Mouse (Mus musculus): ENCODE data around the gene Exoc4. TPM values are rescaled to one million over a fixed set of nuclear protein-coding genes. Genes with fewer than 3 reads are reported as not detected.

Gene Exoc4
- polyA plus RNA-seq, 1 experiment from 2014 or later = 44.6 TPM

- H3K27me3 ChIP-seq (ENCODE audit: control insufficient read depth, insufficient read depth, low read length) = no peaks in the 10 kb centered on the region
- ATAC-seq (ENCODE audit: low FRiP score) = no peak
- no peak overlapping the region for H3K27ac ChIP-seq (ENCODE audit: low read depth, low read length)
- no peaks in the 10 kb centered on the region for H3K4me1 ChIP-seq (replicated peaks; ENCODE audit: control insufficient read depth, insufficient read depth, low read length)
- no peak overlapping the region for H3K4me2 ChIP-seq (replicated peaks; ENCODE audit: low read depth, low read length)
- DNase-seq (ENCODE audit: low spot score) = no peak
- no peak overlapping the region for H3K9ac ChIP-seq (ENCODE audit: low read depth, low read length)
- 75% methylated on average over 3 of the region's 3 CpGs for WGBS
- H3K36me3 ChIP-seq (ENCODE audit: control insufficient read depth, insufficient read depth, low read length) = no peaks in the 10 kb centered on the region
- no peaks in the 10 kb centered on the region for H3K9me3 ChIP-seq (ENCODE audit: control insufficient read depth, low read length)
- H3K4me3 ChIP-seq (ENCODE audit: low read depth, low read length) = no peak overlapping the region
These were observed 160.7 kb downstream of the Exoc4 start for GRCm38 (mm10) chr6:33409586-33409985.

- no peak for ATAC-seq (ENCODE audit: low FRiP score)
- Histone ChIP-seq H3K9me3 (ENCODE audit: control insufficient read depth, low read length) (no peaks in the 10 kb centered on the region), H3K27ac (ENCODE audit: low read depth, low read length) (no peak overlapping the region), H3K4me3 (ENCODE audit: low read depth, low read length) (no peak overlapping the region), H3K4me2 (replicated peaks; ENCODE audit: low read depth, low read length) (no peak overlapping the region), H3K9ac (ENCODE audit: low read depth, low read length) (no peak overlapping the region), H3K36me3 (ENCODE audit: control insufficient read depth, insufficient read depth, low read length) (no peaks in the 10 kb centered on the region), H3K4me1 (replicated peaks; ENCODE audit: control insufficient read depth, insufficient read depth, low read length) (no peaks in the 10 kb centered on the region), H3K27me3 (ENCODE audit: control insufficient read depth, insufficient read depth, low read length) (no peaks in the 10 kb centered on the region)
- DNase-seq (ENCODE audit: low spot score) = no peak
These were observed 176.1 kb downstream of the Exoc4 start for GRCm38 (mm10) chr6:33425007-33425406.

- 57% methylated on average over 4 of the region's 4 CpGs for WGBS
- DNase-seq (ENCODE audit: low spot score) (no peak), ATAC-seq (ENCODE audit: low FRiP score) (no peak)
- H3K4me2 ChIP-seq (replicated peaks; ENCODE audit: low read depth, low read length) = no peak overlapping the region
- no peaks in the 10 kb centered on the region for H3K4me1 ChIP-seq (replicated peaks; ENCODE audit: control insufficient read depth, insufficient read depth, low read length)
- H3K36me3 ChIP-seq (ENCODE audit: control insufficient read depth, insufficient read depth, low read length) = no peaks in the 10 kb centered on the region
- H3K27me3 ChIP-seq (ENCODE audit: control insufficient read depth, insufficient read depth, low read length) = no peaks in the 10 kb centered on the region
- H3K9ac ChIP-seq (ENCODE audit: low read depth, low read length) = no peak overlapping the region
- no peaks in the 10 kb centered on the region for H3K9me3 ChIP-seq (ENCODE audit: control insufficient read depth, low read length)
- H3K27ac ChIP-seq (ENCODE audit: low read depth, low read length) = no peak overlapping the region
- no peak overlapping the region for H3K4me3 ChIP-seq (ENCODE audit: low read depth, low read length)
These were observed 182.4 kb downstream of the Exoc4 start for GRCm38 (mm10) chr6:33431207-33431787.

- Histone ChIP-seq H3K4me1 (replicated peaks; ENCODE audit: control insufficient read depth, insufficient read depth, low read length) (no peaks in the 10 kb centered on the region), H3K27ac (ENCODE audit: low read depth, low read length) (no peak overlapping the region), H3K27me3 (ENCODE audit: control insufficient read depth, insufficient read depth, low read length) (no peaks in the 10 kb centered on the region), H3K4me2 (replicated peaks; ENCODE audit: low read depth, low read length) (no peak overlapping the region), H3K4me3 (ENCODE audit: low read depth, low read length) (no peak overlapping the region), H3K9ac (ENCODE audit: low read depth, low read length) (no peak overlapping the region), H3K36me3 (ENCODE audit: control insufficient read depth, insufficient read depth, low read length) (no peaks in the 10 kb centered on the region), H3K9me3 (ENCODE audit: control insufficient read depth, low read length) (no peaks in the 10 kb centered on the region)
- 84% methylated on average over 1 of the region's 1 CpGs for WGBS
- DNase-seq (ENCODE audit: low spot score) = no peak
- ATAC-seq (ENCODE audit: low FRiP score) = no peak
These were observed 191.6 kb downstream of the Exoc4 start for GRCm38 (mm10) chr6:33440508-33440907.

- no peak overlapping the region for H3K4me2 ChIP-seq (replicated peaks; ENCODE audit: low read depth, low read length)
- no peak overlapping the region for H3K27ac ChIP-seq (ENCODE audit: low read depth, low read length)
- no peaks in the 10 kb centered on the region for H3K27me3 ChIP-seq (ENCODE audit: control insufficient read depth, insufficient read depth, low read length)
- ATAC-seq (ENCODE audit: low FRiP score) (no peak), DNase-seq (ENCODE audit: low spot score) (no peak)
- no peaks in the 10 kb centered on the region for H3K9me3 ChIP-seq (ENCODE audit: control insufficient read depth, low read length)
- no peaks in the 10 kb centered on the region for H3K4me1 ChIP-seq (replicated peaks; ENCODE audit: control insufficient read depth, insufficient read depth, low read length)
- WGBS = 90% methylated on average over 2 of the region's 2 CpGs
- no peak overlapping the region for H3K4me3 ChIP-seq (ENCODE audit: low read depth, low read length)
- no peak overlapping the region for H3K9ac ChIP-seq (ENCODE audit: low read depth, low read length)
- no peaks in the 10 kb centered on the region for H3K36me3 ChIP-seq (ENCODE audit: control insufficient read depth, insufficient read depth, low read length)
These were observed 204.9 kb downstream of the Exoc4 start for GRCm38 (mm10) chr6:33453810-33454209.

- Histone ChIP-seq H3K4me3 (ENCODE audit: low read depth, low read length) (no peak overlapping the region), H3K4me1 (replicated peaks; ENCODE audit: control insufficient read depth, insufficient read depth, low read length) (no peaks in the 10 kb centered on the region), H3K27ac (ENCODE audit: low read depth, low read length) (no peak overlapping the region), H3K4me2 (replicated peaks; ENCODE audit: low read depth, low read length) (no peak overlapping the region), H3K9ac (ENCODE audit: low read depth, low read length) (no peak overlapping the region), H3K27me3 (ENCODE audit: control insufficient read depth, insufficient read depth, low read length) (no peaks in the 10 kb centered on the region), H3K9me3 (ENCODE audit: control insufficient read depth, low read length) (no peaks in the 10 kb centered on the region), H3K36me3 (ENCODE audit: control insufficient read depth, insufficient read depth, low read length) (no peaks in the 10 kb centered on the region)
- DNase-seq (ENCODE audit: low spot score) = no peak
- ATAC-seq (ENCODE audit: low FRiP score) = no peak
- WGBS = 40% methylated on average over 2 of the region's 2 CpGs
These were observed 205.5 kb downstream of the Exoc4 start for GRCm38 (mm10) chr6:33454354-33454753.

- Histone ChIP-seq H3K27me3 (ENCODE audit: control insufficient read depth, insufficient read depth, low read length) (no peaks in the 10 kb centered on the region), H3K9me3 (ENCODE audit: control insufficient read depth, low read length) (no peaks in the 10 kb centered on the region), H3K4me1 (replicated peaks; ENCODE audit: control insufficient read depth, insufficient read depth, low read length) (no peaks in the 10 kb centered on the region), H3K4me2 (replicated peaks; ENCODE audit: low read depth, low read length) (no peak overlapping the region), H3K4me3 (ENCODE audit: low read depth, low read length) (no peak overlapping the region), H3K9ac (ENCODE audit: low read depth, low read length) (no peak overlapping the region), H3K36me3 (ENCODE audit: control insufficient read depth, insufficient read depth, low read length) (no peaks in the 10 kb centered on the region), H3K27ac (ENCODE audit: low read depth, low read length) (no peak overlapping the region)
- ATAC-seq (ENCODE audit: low FRiP score) (no peak), DNase-seq (ENCODE audit: low spot score) (no peak)
- WGBS = 92% methylated on average over 1 of the region's 1 CpGs
These were observed 206.4 kb downstream of the Exoc4 start for GRCm38 (mm10) chr6:33455238-33455637.

- Histone ChIP-seq H3K27ac (ENCODE audit: low read depth, low read length) (no peak overlapping the region), H3K9me3 (ENCODE audit: control insufficient read depth, low read length) (no peaks in the 10 kb centered on the region)
- DNase-seq (ENCODE audit: low spot score) = no peak
These were observed 216.0 kb downstream of the Exoc4 start for GRCm38 (mm10) chr6:33464862-33465261.

GRCm38 (mm10) chr6:33465392-33465791 is 216.5 kb downstream of the Exoc4 start:
- H3K36me3 ChIP-seq (ENCODE audit: control insufficient read depth, insufficient read depth, low read length) = no peaks in the 10 kb centered on the region
- DNase-seq (ENCODE audit: low spot score) = no peak
- H3K27ac ChIP-seq (ENCODE audit: low read depth, low read length) = no peak overlapping the region
- H3K4me3 ChIP-seq (ENCODE audit: low read depth, low read length) = no peak overlapping the region
- no peaks in the 10 kb centered on the region for H3K27me3 ChIP-seq (ENCODE audit: control insufficient read depth, insufficient read depth, low read length)
- H3K4me1 ChIP-seq (replicated peaks; ENCODE audit: control insufficient read depth, insufficient read depth, low read length) = no peaks in the 10 kb centered on the region
- no peak for ATAC-seq (ENCODE audit: low FRiP score)
- no peak overlapping the region for H3K9ac ChIP-seq (ENCODE audit: low read depth, low read length)
- WGBS = 83% methylated on average over 3 of the region's 3 CpGs
- H3K9me3 ChIP-seq (ENCODE audit: control insufficient read depth, low read length) = no peaks in the 10 kb centered on the region
- no peak overlapping the region for H3K4me2 ChIP-seq (replicated peaks; ENCODE audit: low read depth, low read length)

More at GRCm38 (mm10) chr6:33464862-33465261, 216.0 kb downstream of the Exoc4 start:
- H3K4me2 ChIP-seq (replicated peaks; ENCODE audit: low read depth, low read length) = no peak overlapping the region
- no peak for ATAC-seq (ENCODE audit: low FRiP score)
- no peak overlapping the region for H3K4me3 ChIP-seq (ENCODE audit: low read depth, low read length)
- no peak overlapping the region for H3K9ac ChIP-seq (ENCODE audit: low read depth, low read length)
- H3K36me3 ChIP-seq (ENCODE audit: control insufficient read depth, insufficient read depth, low read length) = no peaks in the 10 kb centered on the region
- H3K27me3 ChIP-seq (ENCODE audit: control insufficient read depth, insufficient read depth, low read length) = no peaks in the 10 kb centered on the region
- 68% methylated on average over 3 of the region's 3 CpGs for WGBS
- H3K4me1 ChIP-seq (replicated peaks; ENCODE audit: control insufficient read depth, insufficient read depth, low read length) = no peaks in the 10 kb centered on the region

Data from hindbrain, embryonic 11.5 days (tissue).